Mouse (Mus musculus) gastrocnemius, adult 2 months (tissue): ENCODE data around the gene Cdk12. TPM values are rescaled to one million over a fixed set of nuclear protein-coding genes. Genes with fewer than 3 reads are reported as not detected.

Experiments
- DNase-seq: peaks from one replicate; pipeline ENCODE4 v3.0.0; 2022
- H3K27ac ChIP-seq: fragments of 200-600 bp; 2 replicates; pipeline ENCODE4 v1.8.1; 2022; ENCODE audit warnings: mild to moderate bottlenecking
- H3K4me3 ChIP-seq: fragments of 200-600 bp; 2 replicates; pipeline ENCODE4 v1.8.1; 2022; ENCODE audit warnings: mild to moderate bottlenecking, moderate library complexity
- CTCF ChIP-seq: fragments of 200-600 bp; IDR thresholded peaks from 2 replicates; pipeline ENCODE4 v1.8.1; 2022; ENCODE audit warnings: antibody characterized with exemption, mild to moderate bottlenecking, moderate library complexity
- intact Hi-C: fragments of 180-260 bp; cut with DNase I; formaldehyde crosslinking; loops from one replicate; pipeline ENCODE4 v1.15.1; 2025
- microRNA-seq: library from miRNA; unstranded; fragments of <30 nt; microRNA quantifications from one replicate; pipeline ENCODE4 v1.2.0, GENCODE M21; 2021
- total RNA-seq, 2 experiments: library from RNA; stranded (reverse); gene quantifications; 2 replicates each; pipeline ENCODE4 v1.2.3; 2021

The Cdk12 gene
- total RNA-seq, 2 experiments from 2014 or later = 14.2 to 17.1 TPM

GRCm38 (mm10) chr11:98321677-98322003, 118.8 kb downstream of the Cdk12 start:
- no peak overlapping the region for H3K27ac ChIP-seq
- no peak for DNase-seq
- H3K4me3 ChIP-seq = no peak overlapping the region
- intact Hi-C loops = no loop called here
- TF ChIP-seq CTCF = no peak

DNA sequence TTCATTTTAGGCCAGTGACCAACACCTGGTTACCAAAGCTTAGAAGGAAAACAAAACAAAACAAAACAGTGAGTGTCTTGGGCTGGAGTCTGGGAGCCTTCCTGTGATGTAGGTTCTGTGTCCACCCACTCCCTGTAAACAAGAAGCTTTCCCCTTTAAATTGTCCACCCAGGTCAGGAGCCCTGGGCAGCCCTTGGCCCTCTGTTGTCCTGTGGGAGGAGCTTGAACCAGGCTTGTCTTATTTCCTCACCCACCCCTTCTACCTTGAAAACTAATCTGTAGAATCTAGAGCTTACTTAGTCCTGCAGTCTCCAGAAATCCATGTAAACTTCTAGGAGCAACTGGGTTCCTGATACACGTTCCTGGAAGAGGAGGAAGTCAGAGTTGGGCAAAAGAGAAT, 119.3 kb downstream of the Cdk12 start:
- intact Hi-C loops = no loop called here
- DNase-seq = no peak
- TF ChIP-seq CTCF = no peak
- no peak overlapping the region for H3K4me3 ChIP-seq
- H3K27ac ChIP-seq = no peak overlapping the region

- no peak for TF ChIP-seq CTCF
- no peak for DNase-seq
- intact Hi-C loops = no loop called here
- Histone ChIP-seq H3K27ac (no peak overlapping the region), H3K4me3 (no peak overlapping the region)
Measured at GRCm38 (mm10) chr11:98323136-98323866, 120.4 kb downstream of the Cdk12 start.

GRCm38 (mm10) chr11:98323933-98324332, 121.1 kb downstream of the Cdk12 start:
- no peak overlapping the region for H3K27ac ChIP-seq
- TF ChIP-seq CTCF = no peak
- no peak overlapping the region for H3K4me3 ChIP-seq
- intact Hi-C loops = no loop called here
- no peak for DNase-seq

DNA sequence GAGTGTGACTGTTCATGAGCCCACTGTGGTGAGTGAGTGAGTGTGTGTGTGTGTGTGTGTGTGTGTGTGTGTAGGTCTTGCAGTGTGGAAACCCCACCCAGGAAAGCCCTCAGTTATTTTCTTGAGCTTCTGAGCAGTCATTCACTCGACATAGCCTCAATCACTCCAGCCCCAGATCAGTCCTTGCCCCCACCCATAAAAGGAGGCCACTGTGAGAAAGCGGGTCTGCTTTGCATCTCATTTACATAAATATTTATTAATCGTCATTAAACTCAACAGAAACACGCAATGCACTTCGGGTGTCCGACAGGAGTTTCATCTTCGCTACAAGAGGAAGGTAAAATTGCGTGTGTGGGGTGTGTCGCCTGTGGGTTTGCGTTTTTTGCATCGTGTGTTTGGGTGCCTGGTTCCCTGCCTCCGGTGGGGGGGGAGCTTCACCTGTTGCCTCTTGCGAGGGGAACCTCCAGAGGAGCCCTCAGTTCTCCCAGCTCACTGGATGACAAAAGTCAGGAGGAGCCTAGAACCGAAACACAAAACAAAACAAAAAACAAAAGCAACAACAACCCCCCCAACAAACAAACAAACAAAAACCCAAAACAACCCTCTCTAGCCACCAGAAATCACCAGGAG, 122.4 kb downstream of the Cdk12 start:
- no peak for TF ChIP-seq CTCF
- Histone ChIP-seq H3K4me3 (no peak overlapping the region), H3K27ac (no peak overlapping the region)
- intact Hi-C loops = no loop called here
- no peak for DNase-seq

GRCm38 (mm10) chr11:98325821-98326218, 123.0 kb downstream of the Cdk12 start:
- intact Hi-C loops = no loop called here
- DNase-seq = no peak
- TF ChIP-seq CTCF = no peak
- no peak overlapping the region for H3K4me3 ChIP-seq
- H3K27ac ChIP-seq = no peak overlapping the region

DNA sequence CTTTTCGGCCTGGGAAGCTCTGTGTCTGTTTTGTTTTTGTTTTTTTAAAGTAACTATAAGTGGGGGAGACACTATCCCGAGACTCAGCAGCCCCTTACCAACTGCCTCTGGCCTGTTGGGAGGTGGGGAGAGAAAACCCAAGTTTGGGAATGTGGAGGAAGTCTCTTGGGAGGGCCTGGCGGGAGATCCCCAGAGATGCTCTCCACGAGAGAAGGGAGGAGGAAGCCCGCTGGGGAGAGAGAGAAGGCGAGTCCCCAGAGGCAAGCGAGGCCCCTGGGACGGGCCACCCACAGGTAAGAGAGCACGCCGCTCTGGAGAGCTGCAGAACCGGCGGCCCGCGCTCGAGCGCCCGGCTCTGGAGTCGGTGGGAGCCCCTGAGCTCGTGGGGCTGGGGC, 123.9 kb downstream of the Cdk12 start:
- no peak for DNase-seq
- intact Hi-C loops = no loop called here
- TF ChIP-seq CTCF = no peak
- H3K4me3 ChIP-seq = peak overlapping the region; percentile 50
- no peak overlapping the region for H3K27ac ChIP-seq

DNA sequence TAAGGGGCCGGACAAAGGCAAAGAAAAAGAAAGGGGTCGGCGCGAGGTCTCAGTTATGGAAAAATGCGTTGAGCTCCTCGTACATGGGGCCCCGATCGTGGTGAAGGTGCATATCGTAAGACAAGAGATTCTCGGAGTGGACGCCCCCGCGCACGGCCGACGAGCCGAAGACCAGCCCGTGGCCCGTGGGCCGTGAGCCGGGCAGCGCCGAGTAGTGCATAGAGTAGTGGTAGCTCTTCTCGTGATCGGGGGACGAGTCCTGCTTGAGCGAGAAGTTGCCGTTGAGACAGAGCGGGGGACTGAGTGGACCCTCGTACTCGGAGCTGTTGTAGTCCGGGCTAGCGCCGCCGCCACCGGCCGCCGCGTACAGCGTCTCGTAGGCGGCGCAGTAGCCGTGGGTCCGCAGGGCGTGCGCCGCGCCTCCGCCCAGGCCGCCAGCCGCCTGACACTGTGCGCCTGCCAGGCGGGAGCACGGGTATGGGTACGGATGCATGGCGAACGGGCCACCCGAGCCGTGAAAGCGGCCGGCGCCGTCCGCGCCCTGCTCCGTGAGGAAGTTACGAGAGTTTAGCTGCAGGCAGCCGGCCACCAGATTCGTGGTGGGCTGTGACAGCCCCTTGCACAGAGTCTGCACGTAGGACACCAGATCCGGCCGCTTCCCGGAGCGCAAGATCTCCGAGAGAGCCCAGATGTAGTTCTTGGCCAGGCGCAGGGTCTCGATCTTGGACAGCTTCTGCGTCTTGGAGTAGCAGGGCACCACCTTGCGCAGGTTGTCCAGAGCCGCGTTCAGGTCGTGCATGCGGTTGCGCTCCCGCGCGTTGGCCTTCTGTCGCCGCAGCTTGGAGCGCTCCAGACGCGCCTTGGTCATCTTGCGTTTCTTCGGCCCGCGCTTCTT, 124.5 kb downstream of the Cdk12 start:
- peak overlapping the region; percentile 50 for H3K4me3 ChIP-seq
- TF ChIP-seq CTCF = no peak
- DNase-seq = no peak
- intact Hi-C loops = no loop called here
- H3K27ac ChIP-seq = no peak overlapping the region

- no peak for DNase-seq
- H3K4me3 ChIP-seq = peak overlapping the region; percentile 50
- intact Hi-C loops = no loop called here
- no peak for TF ChIP-seq CTCF
- H3K27ac ChIP-seq = no peak overlapping the region
Measured at GRCm38 (mm10) chr11:98328031-98328370, 125.1 kb downstream of the Cdk12 start.

Small RNA genes within 50 kb of the gene (microRNA-seq; reads per million reads assigned to microRNA genes)
- gene Gm27399 = not detected
- gene Mir5119 = not detected

Other genes starting within 250 kb of the Cdk12 start
- 1 to 10 TPM; 3.0 to 3.1 TPM for gene Plxdc1, start 216.6 kb upstream of the Cdk12 start, total RNA-seq
- under 1 TPM; 0.31 to 0.47 TPM for gene Arl5c, start 206.9 kb upstream of the Cdk12 start, total RNA-seq
- gene Cacnb1, start 180.0 kb upstream of the Cdk12 start, total RNA-seq = 100 to 1,000 TPM; 199 to 214 TPM
- gene Rpl19, start 176.3 kb upstream of the Cdk12 start, total RNA-seq = 100 to 1,000 TPM; 404 to 490 TPM
- under 1 TPM in 1 of 2 experiments, not detected in 1; 0.11 TPM for gene Stac2, start 149.6 kb upstream of the Cdk12 start, total RNA-seq
- gene Fbxl20, start 52.7 kb upstream of the Cdk12 start, total RNA-seq = 1 to 10 TPM; 8.2 to 9.7 TPM
- gene Med1, start 9.8 kb upstream of the Cdk12 start, total RNA-seq = 10 to 100 TPM; 26.4 to 33.1 TPM
- gene Neurod2, start 126.6 kb downstream of the Cdk12 start, total RNA-seq = not detected
- not detected for gene Ppp1r1b, start 145.3 kb downstream of the Cdk12 start, total RNA-seq
- gene Stard3, start 155.3 kb downstream of the Cdk12 start, total RNA-seq = 10 to 100 TPM; 11.8 to 12.1 TPM
- 1,000 to 10,000 TPM; 3,050 to 3,067 TPM for gene Tcap, start 180.8 kb downstream of the Cdk12 start, total RNA-seq
- 1 to 10 TPM; 1.8 to 5.9 TPM for gene Pnmt, start 183.4 kb downstream of the Cdk12 start, total RNA-seq
- 1 to 10 TPM; 2.2 to 3.0 TPM for gene Pgap3, start 197.4 kb downstream of the Cdk12 start, total RNA-seq
- gene Erbb2, start 209.4 kb downstream of the Cdk12 start, total RNA-seq = 1 to 10 TPM; 1.6 to 1.9 TPM
- 10 to 100 TPM; 30.3 to 37.4 TPM for gene Mien1, start 235.9 kb downstream of the Cdk12 start, total RNA-seq
- not detected for gene Grb7, start 243.3 kb downstream of the Cdk12 start, total RNA-seq